Mouse (Mus musculus): Measurements from ENCODE around the gene Cacna1s.
A peak's percentile ranks its signal among the peaks of the same experiment; 100 is the strongest.

GRCm38 (mm10) chr1:136167657-136168056 lies 115.1 kb downstream of the Cacna1s start:
- TF ChIP-seq POLR2A (IDR thresholded peaks at IDR 0.05; ENCODE audit: control insufficient read depth, low read depth, low read length) (no peak), CTCF (IDR thresholded peaks at IDR 0.05; ENCODE audit: control insufficient read depth, insufficient read depth, insufficient replicate concordance, low read depth, low read length) (peak; percentile 41; the same call in 1 of the 2 replicates)
